Mouse (Mus musculus): ENCODE measurements around the gene Vps8. TPM values are rescaled to one million over a fixed set of nuclear protein-coding genes. Genes with fewer than 3 reads are reported as not detected.

Vps8 gene
- polyA plus RNA-seq, 1 experiment from 2014 or later = 28.8 TPM

DNA sequence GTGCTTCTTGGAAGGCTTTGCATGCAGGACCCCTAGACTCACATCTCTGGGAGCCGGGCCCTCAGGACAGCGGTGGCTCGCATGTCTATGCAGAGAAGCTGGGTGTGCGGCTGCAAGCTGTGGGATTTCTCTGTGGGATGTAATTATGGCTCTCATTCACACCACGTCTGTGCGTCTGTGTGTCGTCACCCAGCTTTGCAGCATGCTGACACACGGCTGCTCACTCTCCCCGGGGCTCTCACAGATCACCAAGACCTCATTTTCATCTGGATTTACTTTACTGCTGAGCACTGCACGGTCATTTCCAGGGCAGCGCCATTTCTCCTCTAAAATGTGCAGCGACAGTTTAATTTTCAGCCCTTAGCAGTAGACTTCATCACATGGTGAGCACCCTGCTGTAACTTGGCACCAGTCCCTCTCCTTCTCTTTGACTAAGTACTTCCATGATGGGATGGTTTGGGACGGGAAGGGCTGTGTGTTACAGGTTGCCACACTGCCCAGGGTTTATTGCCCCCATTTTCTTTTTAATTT is 205.2 kb downstream of the Vps8 start:
- WGBS = 70% methylated on average over 13 of the region's 13 CpGs
- Histone ChIP-seq H3K36me3 (ENCODE audit: insufficient read depth, low read length) (no peaks in the 10 kb centered on the region), H3K4me1 (replicated peaks; ENCODE audit: insufficient read depth, low read length) (no peaks in the 10 kb centered on the region), H3K27ac (no peak overlapping the region), H3K9me3 (replicated peaks; ENCODE audit: low read length) (no peaks in the 10 kb centered on the region), H3K27me3 (ENCODE audit: insufficient read depth, low read length) (no peaks in the 10 kb centered on the region), H3K4me2 (ENCODE audit: low read length) (no peak overlapping the region), H3K4me3 (replicated peaks; ENCODE audit: low read depth, low read length) (no peak overlapping the region), H3K9ac (ENCODE audit: low read depth, low read length) (no peak overlapping the region)
- TF ChIP-seq CTCF (IDR thresholded peaks at IDR 0.05; ENCODE audit: low read depth) = no peak
- DNase-seq (ENCODE audit: low spot score) (no peak), ATAC-seq (replicated peaks; ENCODE audit: low FRiP score, low read depth) (no peak)

GRCm38 (mm10) chr16:21630614-21631013 is 207.7 kb downstream of the Vps8 start:
- ATAC-seq (replicated peaks; ENCODE audit: low FRiP score, low read depth) (no peak), DNase-seq (ENCODE audit: low spot score) (no peak)
- no peaks in the 10 kb centered on the region for H3K36me3 ChIP-seq (ENCODE audit: insufficient read depth, low read length)
- no peak for TF ChIP-seq CTCF (IDR thresholded peaks at IDR 0.05; ENCODE audit: low read depth)
- no peak overlapping the region for H3K4me3 ChIP-seq (replicated peaks; ENCODE audit: low read depth, low read length)
- H3K27me3 ChIP-seq (ENCODE audit: insufficient read depth, low read length) = no peaks in the 10 kb centered on the region
- 91% methylated on average over 4 of the region's 4 CpGs for WGBS
- H3K4me2 ChIP-seq (ENCODE audit: low read length) = no peak overlapping the region
- no peak overlapping the region for H3K9ac ChIP-seq (ENCODE audit: low read depth, low read length)
- H3K9me3 ChIP-seq (replicated peaks; ENCODE audit: low read length) = no peaks in the 10 kb centered on the region
- H3K27ac ChIP-seq = no peak overlapping the region
- H3K4me1 ChIP-seq (replicated peaks; ENCODE audit: insufficient read depth, low read length) = no peaks in the 10 kb centered on the region

- Histone ChIP-seq H3K27ac (no peak overlapping the region), H3K4me1 (replicated peaks; ENCODE audit: insufficient read depth, low read length) (no peaks in the 10 kb centered on the region), H3K27me3 (ENCODE audit: insufficient read depth, low read length) (no peaks in the 10 kb centered on the region), H3K4me2 (ENCODE audit: low read length) (no peak overlapping the region), H3K4me3 (replicated peaks; ENCODE audit: low read depth, low read length) (no peak overlapping the region), H3K36me3 (ENCODE audit: insufficient read depth, low read length) (no peaks in the 10 kb centered on the region), H3K9ac (ENCODE audit: low read depth, low read length) (no peak overlapping the region), H3K9me3 (replicated peaks; ENCODE audit: low read length) (no peaks in the 10 kb centered on the region)
- DNase-seq (ENCODE audit: low spot score) (no peak), ATAC-seq (replicated peaks; ENCODE audit: low FRiP score, low read depth) (no peak)
- no peak for TF ChIP-seq CTCF (IDR thresholded peaks at IDR 0.05; ENCODE audit: low read depth)
- 68% methylated on average over 4 of the region's 4 CpGs for WGBS
Measured at GRCm38 (mm10) chr16:21631815-21632222, 208.9 kb downstream of the Vps8 start.

GRCm38 (mm10) chr16:21634460-21634859 is 211.5 kb downstream of the Vps8 start:
- H3K9me3 ChIP-seq (replicated peaks; ENCODE audit: low read length) = no peaks in the 10 kb centered on the region
- no peaks in the 10 kb centered on the region for H3K4me1 ChIP-seq (replicated peaks; ENCODE audit: insufficient read depth, low read length)
- H3K4me2 ChIP-seq (ENCODE audit: low read length) = no peak overlapping the region
- H3K36me3 ChIP-seq (ENCODE audit: insufficient read depth, low read length) = no peaks in the 10 kb centered on the region
- no peak for TF ChIP-seq CTCF (IDR thresholded peaks at IDR 0.05; ENCODE audit: low read depth)
- H3K27me3 ChIP-seq (ENCODE audit: insufficient read depth, low read length) = no peaks in the 10 kb centered on the region
- DNase-seq (ENCODE audit: low spot score) (no peak), ATAC-seq (replicated peaks; ENCODE audit: low FRiP score, low read depth) (no peak)
- no peak overlapping the region for H3K9ac ChIP-seq (ENCODE audit: low read depth, low read length)
- no peak overlapping the region for H3K4me3 ChIP-seq (replicated peaks; ENCODE audit: low read depth, low read length)
- no peak overlapping the region for H3K27ac ChIP-seq

- no peaks in the 10 kb centered on the region for H3K9me3 ChIP-seq (replicated peaks; ENCODE audit: low read length)
- ATAC-seq (replicated peaks; ENCODE audit: low FRiP score, low read depth) (no peak), DNase-seq (ENCODE audit: low spot score) (no peak)
- no peaks in the 10 kb centered on the region for H3K27me3 ChIP-seq (ENCODE audit: insufficient read depth, low read length)
- no peaks in the 10 kb centered on the region for H3K36me3 ChIP-seq (ENCODE audit: insufficient read depth, low read length)
- H3K9ac ChIP-seq (ENCODE audit: low read depth, low read length) = no peak overlapping the region
- 0 out of 2 replicates have a peak, but pooled peaks cover 2% of the 10 kb centered on the region for H3K4me1 ChIP-seq (replicated peaks; ENCODE audit: insufficient read depth, low read length)
- TF ChIP-seq CTCF (IDR thresholded peaks at IDR 0.05; ENCODE audit: low read depth) = no peak
- H3K27ac ChIP-seq = no peak overlapping the region
- 89% methylated on average over 5 of the region's 5 CpGs for WGBS
- H3K4me2 ChIP-seq (ENCODE audit: low read length) = no peak overlapping the region
- no peak overlapping the region for H3K4me3 ChIP-seq (replicated peaks; ENCODE audit: low read depth, low read length)
Measured at GRCm38 (mm10) chr16:21636156-21636853, 213.4 kb downstream of the Vps8 start.

GRCm38 (mm10) chr16:21637201-21637819 is 214.4 kb downstream of the Vps8 start:
- H3K27me3 ChIP-seq (ENCODE audit: insufficient read depth, low read length) = no peaks in the 10 kb centered on the region
- no peaks in the 10 kb centered on the region for H3K9me3 ChIP-seq (replicated peaks; ENCODE audit: low read length)
- TF ChIP-seq CTCF (IDR thresholded peaks at IDR 0.05; ENCODE audit: low read depth) = no peak
- ATAC-seq (replicated peaks; ENCODE audit: low FRiP score, low read depth) (no peak), DNase-seq (ENCODE audit: low spot score) (no peak)
- H3K4me1 ChIP-seq (replicated peaks; ENCODE audit: insufficient read depth, low read length) = 0 out of 2 replicates have a peak, but pooled peaks cover 3% of the 10 kb centered on the region
- 75% methylated on average over 11 of the region's 11 CpGs for WGBS
- H3K27ac ChIP-seq = no peak overlapping the region
- H3K4me3 ChIP-seq (replicated peaks; ENCODE audit: low read depth, low read length) = no peak overlapping the region
- H3K9ac ChIP-seq (ENCODE audit: low read depth, low read length) = no peak overlapping the region
- H3K36me3 ChIP-seq (ENCODE audit: insufficient read depth, low read length) = no peaks in the 10 kb centered on the region
- no peak overlapping the region for H3K4me2 ChIP-seq (ENCODE audit: low read length)

Measured in kidney, postnatal 0 days (tissue).